Mouse (Mus musculus): ENCODE measurements around the gene Rab36.

The Rab36 gene

DNA sequence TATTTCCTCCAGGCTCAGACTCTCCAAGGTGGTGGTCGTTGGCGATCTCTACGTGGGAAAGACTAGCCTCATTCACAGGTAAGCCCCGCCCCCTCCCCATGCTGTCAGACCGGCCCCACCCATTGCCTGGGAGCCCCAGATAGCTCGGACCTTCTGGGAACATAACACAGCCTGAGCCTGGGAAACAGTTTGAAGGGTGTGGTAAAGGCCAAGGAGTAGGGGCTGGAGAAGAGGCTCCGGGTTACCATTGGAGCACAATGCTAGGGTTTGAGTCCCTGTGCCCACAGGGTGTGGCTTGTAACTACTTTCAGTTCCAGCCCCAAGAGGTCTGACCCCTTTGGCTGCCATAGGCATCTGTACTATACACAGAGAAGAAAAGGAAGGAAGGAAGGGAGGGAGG, 7.6 kb downstream of the Rab36 start:
- no peak for DNase-seq (ENCODE audit: inconsistent age in 2 of 2, low spot score in 1 of 2)

DNA sequence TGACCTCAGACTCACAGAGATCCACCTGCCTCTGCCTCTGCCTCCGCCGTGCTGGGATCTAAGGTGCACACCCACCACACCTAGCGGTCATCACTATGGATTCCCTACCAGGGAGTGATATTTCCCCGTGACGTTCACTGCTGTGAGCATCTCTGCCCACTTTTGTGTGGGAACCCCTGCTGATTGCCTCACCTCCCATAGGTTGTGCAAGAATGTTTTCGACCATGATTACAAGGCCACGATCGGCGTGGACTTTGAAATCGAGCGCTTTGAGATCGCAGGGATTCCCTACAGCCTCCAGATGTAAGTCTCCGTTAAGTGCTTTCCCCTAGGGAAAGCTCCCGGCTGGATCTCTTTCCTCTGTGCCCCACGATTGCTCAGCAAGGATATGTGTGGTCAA, 9.0 kb downstream of the Rab36 start:
- no peak for DNase-seq (ENCODE audit: inconsistent age in 2 of 2, low spot score in 1 of 2)

DNA sequence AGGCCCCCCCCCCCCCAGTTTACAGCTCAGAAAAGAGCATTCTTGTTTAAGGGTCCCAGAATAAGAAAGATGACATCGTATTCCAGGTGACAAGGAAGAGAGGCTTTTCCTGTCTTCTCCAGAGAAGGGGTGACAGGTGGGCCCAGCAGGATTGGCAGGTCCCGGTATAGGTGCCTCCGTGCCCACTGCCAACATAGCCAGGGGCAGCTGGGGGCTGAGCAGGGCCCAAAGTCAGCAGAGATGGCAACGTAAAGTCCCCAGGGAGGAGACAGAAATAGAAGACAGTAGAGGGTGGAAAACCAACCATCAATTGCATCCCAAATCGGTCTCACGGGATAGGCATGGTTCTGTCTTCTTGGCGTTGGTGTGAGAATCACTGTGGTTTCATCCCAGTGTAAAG, 11.9 kb downstream of the Rab36 start:
- no peak for DNase-seq (ENCODE audit: inconsistent age in 2 of 2, low spot score in 1 of 2)

DNA sequence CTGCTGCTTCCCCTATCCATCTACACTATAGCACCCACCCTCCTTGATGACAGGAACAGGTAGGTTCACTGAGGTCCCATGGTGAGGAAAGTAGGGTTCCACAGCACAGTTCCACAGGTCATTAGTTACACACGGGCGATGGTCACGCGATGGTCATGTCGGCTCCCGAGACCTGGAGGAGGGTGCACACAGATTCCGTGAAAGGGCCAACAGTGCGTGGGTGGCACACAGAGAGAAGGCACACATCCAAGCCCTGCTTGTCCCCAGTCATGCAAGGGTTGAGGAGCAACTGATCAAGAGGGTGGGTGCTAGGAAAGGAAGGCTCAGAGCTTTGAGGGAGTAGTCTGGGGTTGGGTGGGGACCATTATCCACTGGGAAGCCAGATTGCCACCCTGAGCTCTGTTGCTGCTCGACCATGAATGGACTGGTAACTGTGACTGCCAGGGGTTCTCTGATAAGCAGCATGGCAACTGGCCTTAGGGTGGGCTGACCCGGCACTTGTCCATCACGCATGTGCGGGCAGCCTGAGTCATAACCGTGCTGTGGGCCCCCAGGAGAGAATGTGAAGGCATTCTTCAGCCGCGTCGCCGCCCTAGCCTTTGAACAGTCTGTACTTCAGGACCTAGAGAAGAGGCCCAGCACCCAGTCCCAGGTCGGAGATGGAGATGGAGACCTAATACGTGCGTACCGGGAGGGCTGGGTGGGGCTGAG, 14.7 kb downstream of the Rab36 start:
- DNase-seq (ENCODE audit: inconsistent age in 2 of 2, low spot score in 1 of 2) = no peak

DNA sequence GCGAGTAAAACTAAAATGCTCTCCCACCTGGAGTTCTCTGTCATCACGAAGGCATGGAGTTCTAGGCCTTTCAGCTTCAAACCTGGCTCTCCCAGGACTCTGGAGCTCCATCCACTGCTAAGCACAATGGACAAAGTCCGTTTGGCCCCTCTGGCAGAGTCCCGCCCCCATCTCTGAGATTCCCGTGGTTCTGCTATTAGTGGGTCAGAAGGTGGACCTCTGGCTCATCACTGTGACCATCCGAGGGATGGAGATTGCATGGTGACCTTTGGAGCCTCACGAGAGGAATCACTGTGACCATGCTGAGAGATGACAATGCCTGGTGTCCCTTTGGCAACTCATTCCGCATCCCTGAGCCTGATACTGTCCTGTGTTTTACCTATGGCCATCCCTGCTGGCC, 16.0 kb downstream of the Rab36 start:
- DNase-seq (ENCODE audit: inconsistent age in 2 of 2, low spot score in 1 of 2) = no peak

DNA sequence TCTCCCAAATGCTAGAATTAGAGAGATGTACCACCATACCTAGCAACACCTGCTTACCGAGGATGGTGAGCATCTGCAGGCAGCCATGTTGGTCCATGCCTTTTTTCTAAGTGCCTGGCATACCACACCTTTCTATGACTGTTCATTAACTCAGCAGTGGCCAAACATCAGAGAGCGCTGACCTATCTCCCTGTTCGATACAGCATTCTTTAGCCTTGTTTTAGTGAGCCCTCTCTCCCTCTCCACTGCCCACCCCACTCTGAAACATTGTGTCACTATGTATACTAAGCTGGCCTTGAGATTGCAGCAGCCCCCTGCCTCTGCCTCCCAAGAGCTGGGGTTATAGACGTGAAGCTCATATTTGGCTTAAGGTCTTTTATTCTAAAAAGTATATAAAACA, 16.8 kb downstream of the Rab36 start:
- DNase-seq (ENCODE audit: inconsistent age in 2 of 2, low spot score in 1 of 2) = no peak

DNA sequence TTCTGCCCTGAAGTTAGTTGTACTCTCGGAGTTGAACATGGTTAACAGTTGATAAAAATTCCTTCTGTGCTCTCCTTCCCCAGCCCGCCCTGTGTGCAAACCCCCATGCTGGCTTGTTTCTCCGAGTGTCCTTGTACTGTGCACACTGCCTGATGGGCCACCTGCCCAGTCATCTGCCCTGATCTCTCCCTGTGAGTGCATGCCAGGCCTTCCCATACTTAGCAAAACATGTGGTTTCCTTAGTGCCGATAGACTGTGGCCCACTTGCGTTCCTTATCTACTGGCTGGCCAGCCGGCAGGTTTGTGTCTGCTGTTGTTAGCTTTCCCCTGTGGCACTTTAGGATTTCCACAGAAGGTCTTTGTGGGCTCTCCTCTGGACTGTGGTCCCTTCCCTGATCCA, 17.3 kb downstream of the Rab36 start:
- peak; percentile 84 to 85 for DNase-seq (ENCODE audit: inconsistent age in 2 of 2, low spot score in 1 of 2)

DNA sequence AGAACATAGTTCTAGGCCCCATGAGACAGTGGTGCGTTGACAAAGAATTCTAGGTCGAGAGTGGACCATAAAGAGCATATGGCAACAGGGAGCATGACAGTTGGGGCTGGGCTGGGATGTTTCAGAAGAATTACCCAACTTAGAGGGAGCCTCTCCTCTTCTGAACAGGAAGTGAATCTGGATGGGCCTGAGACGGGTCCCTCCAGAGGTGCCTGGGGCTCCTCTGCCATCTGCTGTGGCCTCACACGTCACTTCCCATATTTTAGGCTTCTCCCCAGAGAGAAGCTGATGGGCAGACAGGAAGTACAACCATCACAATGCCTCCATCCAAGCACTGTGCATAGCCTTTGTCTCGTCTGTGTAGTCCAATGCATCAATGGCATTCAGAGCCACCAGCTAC, 18.8 kb downstream of the Rab36 start:
- DNase-seq (ENCODE audit: inconsistent age in 2 of 2, low spot score in 1 of 2) = no peak

DNA sequence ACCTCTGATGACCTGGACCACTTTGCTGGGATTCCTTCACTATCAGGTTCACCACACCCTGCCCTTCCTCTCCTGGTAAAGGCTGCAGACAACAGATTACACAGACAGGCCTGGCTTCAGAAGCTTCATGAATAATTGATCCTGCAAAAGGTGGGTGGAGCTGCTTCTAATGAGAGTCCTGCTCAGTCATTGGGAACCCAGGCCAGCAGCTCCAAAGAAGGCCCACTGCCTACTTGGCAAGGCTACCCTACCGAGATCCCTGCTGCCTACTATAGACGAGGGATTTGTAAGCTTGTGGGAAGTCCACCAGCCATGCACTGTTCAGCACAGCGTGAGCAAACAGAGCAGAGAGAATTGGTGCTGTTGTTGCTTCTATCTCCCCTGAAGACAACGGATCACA, 19.4 kb downstream of the Rab36 start:
- DNase-seq (ENCODE audit: inconsistent age in 2 of 2, low spot score in 1 of 2) = no peak

DNA sequence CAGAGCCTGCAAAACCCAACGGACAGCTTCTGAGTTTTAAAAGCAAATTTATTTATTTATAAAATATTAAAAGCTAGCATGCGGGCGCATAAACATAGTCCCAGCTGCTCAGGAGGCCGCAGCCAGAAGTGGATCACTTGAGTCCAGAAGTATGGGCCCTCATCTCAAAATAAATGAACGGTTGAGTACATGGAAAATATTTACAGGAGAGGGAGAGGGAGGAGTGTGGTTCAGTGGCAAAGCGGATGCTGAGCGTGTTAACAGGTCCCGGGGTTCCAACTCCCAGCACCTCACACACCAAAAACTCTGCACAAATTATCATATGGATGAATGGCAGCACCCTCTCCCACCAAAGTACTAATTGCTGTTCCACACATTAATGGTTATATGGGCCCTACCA, 21.5 kb downstream of the Rab36 start:
- no peak for DNase-seq (ENCODE audit: inconsistent age in 2 of 2, low spot score in 1 of 2)

DNA sequence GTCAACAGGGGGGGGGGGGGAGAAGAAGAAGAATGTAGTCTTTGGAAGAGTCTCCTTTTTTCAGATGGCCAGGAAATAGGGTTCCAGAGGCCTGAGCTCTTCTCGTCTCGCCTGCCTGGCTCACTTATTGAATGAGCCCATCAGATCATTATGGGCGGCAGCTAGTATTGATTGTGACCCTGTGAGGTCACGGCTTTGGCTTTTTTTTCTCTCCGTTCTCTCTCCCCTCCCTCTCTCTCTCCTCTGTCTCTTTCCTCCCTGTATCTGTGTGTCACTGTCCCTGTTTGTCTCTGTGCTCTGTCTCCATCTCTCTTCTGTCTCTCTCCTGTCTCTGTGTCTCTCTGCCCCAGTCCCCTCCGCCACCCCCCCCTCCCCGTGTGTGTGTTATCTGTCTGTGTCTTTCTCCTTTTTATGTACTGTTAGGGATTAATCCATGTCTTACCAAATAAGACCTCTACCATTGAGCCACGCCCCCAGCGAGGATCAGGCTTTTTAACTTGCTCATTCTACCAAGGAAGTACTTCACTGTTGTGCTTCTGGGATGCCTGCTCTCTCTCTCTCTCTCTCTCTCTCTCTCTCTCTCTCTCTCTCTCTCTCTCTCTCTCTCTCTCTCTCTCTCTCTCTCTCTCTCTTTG, 22.0 kb downstream of the Rab36 start:
- no peak for DNase-seq (ENCODE audit: inconsistent age in 2 of 2, low spot score in 1 of 2)

DNA sequence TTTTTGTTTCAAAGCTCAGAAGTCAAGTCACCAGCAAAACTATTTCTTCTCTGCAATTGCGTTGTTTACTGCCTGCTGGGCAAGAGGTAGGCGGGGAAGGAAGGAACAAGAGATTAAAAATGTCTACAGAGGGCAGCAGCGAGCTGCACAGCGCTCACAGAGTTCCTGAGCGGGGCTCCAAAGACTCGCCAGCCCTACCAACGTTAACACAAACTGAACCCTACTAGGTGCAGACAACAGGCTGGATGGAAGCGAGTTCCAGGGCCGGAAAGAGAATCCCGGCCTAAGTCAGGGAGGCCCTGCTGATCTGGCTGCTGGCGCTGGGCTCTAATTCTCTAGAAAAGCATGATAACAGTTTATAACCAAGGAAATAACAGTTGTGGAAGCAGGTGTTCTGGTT, 22.5 kb downstream of the Rab36 start:
- peak; percentile 80 to 94 for DNase-seq (ENCODE audit: inconsistent age in 2 of 2, low spot score in 1 of 2)

DNA sequence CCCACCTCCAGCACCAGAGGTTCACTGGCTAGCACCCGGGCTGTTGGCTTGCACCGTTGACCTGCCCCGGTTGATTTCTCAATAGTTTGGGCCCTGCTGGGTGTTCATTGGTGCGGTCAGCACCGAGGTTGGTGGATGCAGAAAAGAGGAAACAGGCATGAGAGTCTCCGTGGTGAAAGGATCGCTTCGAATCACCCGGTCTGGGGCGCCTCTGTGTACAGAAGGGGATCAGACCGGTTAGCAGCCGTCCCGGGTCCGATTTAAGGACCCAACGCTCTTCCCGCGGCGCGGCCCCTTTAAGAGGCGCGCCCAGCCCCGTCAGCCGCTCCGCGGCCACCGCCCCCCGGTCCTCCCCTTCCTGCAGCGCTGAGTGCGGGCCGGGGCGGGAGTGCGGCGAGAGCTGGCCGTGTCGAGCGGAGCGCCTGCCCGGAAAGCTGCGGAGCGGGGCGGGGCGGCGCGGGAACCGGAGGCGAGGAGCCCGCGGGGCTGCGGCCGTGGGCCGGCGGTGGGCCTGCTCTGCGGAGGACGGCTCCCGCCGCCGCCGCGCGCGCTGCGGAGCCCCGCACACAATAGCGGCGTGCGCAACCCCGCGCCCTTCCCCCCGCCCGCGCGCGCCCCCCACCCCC, 23.5 kb downstream of the Rab36 start, which contains the start of gene Bcr:
TSS of gene Bcr (plus strand) at position 376 of the 626 bp plus-strand sequence.
- peak; percentile 86 to 94 for DNase-seq (ENCODE audit: inconsistent age in 2 of 2, low spot score in 1 of 2)

DNA sequence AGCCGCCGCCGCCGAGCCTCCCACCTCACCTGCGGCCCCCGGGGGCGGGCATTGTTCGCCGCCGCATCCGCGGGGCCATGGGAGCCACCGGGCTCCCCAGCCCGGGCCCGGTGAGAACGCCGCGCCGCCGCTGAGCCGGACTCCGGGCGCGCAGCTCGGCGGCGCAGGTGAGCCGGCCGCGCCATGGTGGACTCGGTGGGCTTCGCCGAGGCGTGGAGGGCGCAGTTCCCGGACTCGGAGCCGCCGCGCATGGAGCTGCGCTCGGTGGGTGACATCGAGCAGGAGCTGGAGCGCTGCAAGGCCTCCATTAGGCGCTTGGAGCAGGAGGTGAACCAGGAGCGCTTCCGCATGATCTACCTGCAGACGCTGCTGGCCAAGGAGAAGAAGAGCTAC, 24.0 kb downstream of the Rab36 start:
- DNase-seq (ENCODE audit: inconsistent age in 2 of 2, low spot score in 1 of 2) = peak in 1 of 2 experiments; percentile 74

DNA sequence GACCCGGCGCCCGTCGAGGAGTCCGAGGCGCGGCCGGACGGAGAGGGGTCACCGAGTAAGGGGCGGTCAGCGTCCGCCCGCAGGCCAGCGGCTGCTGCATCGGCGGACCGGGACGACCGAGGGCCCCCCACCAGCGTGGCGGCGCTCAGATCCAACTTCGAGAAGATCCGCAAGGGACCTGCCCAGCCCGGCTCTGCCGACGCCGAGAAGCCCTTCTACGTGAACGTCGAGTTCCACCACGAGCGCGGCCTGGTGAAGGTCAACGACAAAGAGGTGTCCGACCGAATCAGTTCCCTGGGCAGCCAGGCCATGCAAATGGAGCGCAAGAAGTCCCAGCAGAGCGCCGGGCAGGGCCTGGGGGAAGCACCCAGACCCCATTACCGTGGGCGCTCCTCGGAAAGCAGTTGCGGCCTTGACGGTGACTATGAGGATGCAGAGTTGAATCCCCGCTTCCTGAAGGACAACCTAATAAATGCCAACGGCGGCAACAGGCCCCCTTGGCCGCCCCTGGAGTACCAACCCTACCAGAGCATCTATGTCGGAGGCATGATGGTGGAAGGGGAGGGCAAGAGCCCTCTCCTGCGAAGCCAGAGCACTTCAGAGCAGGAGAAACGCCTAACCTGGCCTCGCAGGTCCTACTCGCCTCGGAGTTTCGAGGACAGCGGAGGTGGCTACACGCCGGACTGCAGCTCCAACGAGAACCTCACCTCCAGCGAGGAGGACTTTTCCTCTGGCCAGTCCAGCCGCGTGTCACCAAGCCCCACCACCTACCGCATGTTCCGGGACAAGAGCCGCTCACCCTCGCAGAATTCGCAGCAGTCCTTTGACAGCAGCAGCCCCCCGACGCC, 24.7 kb downstream of the Rab36 start:
- peak; percentile 64 to 77 for DNase-seq (ENCODE audit: inconsistent age in 2 of 2, low spot score in 1 of 2)

DNA sequence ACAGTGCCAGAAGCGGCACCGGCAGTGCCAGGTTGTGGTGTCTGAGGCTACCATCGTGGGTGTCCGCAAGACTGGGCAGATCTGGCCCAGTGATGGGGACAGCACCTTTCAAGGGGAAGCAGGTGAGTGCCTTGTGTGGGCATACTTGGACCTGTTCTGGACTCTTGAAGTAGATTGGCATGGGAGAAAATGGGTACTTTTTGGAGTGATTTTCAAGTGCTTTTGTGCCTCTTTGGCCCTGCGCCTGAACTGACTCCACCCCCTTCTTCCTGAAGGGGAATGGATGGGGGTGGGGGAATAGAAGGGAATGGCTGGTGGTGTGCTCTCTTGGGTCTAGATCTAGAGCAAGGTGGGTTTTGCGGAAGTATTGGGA, 25.3 kb downstream of the Rab36 start:
- DNase-seq (ENCODE audit: inconsistent age in 2 of 2, low spot score in 1 of 2) = peak in 1 of 2 experiments; percentile 64

DNA sequence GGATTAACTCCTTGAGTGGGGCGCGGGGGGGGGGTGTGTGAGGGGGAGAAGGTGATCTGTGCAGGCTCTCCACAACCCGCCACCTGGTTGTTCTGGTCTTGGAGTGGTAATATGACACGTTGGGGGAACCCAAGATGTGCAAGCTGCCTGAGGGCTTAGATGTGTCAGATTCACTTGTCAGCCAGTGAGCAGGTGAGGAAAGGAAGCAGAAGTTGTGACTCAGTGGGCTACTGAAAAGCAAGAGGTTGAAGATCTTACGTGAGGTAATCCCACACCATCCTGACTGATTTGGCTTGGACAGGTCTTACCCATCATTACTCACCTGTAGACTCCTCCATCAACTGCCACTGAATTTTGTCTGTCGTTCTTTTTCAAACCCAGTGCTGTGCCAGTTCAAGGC, 25.8 kb downstream of the Rab36 start:
- DNase-seq (ENCODE audit: inconsistent age in 2 of 2, low spot score in 1 of 2) = no peak

DNA sequence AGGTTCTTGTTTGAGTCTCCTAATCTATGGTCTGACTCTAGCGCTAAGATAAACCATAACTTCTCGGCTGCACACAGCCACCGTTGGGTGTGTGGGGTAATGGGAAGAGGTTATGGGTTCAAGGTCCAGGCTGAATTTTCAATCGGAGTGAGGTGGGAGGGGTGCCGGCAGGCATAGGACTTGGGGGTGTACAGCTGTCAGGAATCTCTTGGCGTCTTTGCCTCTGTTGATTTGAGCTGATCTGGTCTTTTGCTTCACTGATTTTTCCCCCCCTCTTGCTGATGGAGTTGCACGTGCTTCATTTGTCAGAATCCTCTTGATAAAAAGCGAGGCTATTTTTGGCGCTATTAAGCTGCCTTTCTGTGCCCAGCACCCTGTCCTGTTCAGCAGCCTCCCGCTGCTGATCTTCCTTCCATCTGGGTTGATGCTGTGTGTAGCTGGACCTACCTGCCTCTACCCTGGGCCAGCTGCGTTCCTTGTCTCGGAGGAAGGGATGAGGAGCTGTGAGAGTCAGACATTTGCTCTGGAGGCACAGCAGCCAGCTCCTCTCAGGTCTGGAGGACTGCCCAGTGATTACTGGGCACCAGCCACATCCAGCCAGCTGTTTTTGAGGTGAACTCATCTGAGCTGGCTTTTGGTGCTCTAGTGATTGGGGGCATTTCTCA, 26.6 kb downstream of the Rab36 start:
- peak; percentile 54 to 71 for DNase-seq (ENCODE audit: inconsistent age in 2 of 2, low spot score in 1 of 2)

DNA sequence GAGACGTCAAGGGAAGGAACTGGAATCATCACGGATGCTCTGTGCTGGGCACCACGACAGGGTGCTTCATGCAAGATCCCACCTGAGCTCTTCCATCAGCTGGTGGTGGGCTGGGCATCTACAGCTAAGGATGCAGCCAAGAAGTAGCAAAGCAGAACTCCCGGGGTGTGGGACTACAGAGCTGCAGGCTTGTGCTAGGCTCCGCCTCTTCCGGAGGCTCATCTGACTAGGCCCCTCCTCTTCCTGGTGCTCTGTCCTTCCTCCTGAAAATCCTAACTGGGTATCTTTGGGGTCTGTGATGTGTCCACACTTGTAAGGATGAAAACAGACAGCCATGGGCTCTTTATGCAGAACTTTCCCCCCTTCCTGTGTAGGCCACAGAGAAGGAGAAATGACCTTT, 28.8 kb downstream of the Rab36 start:
- no peak for DNase-seq (ENCODE audit: inconsistent age in 2 of 2, low spot score in 1 of 2)

DNA sequence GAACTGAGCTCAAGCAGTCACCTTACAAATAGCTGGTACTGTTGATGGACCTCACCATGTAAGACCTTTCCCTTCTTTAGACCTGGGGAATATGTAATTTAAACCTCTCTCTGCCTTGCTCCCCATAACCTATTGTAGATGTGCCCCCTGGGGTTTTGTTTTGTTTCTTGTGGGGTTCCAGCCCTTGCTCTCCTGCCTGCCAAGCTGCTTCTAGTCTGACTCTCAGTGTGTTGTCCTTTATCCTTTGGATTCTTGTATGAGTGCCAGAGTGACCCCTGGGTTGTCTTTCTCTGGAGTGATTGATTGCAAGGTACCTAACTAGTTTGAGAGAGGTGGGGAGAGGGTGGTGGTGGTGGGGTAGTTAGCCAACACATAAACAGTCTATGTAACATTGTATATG, 30.6 kb downstream of the Rab36 start:
- DNase-seq (ENCODE audit: inconsistent age in 2 of 2, low spot score in 1 of 2) = no peak

DNA sequence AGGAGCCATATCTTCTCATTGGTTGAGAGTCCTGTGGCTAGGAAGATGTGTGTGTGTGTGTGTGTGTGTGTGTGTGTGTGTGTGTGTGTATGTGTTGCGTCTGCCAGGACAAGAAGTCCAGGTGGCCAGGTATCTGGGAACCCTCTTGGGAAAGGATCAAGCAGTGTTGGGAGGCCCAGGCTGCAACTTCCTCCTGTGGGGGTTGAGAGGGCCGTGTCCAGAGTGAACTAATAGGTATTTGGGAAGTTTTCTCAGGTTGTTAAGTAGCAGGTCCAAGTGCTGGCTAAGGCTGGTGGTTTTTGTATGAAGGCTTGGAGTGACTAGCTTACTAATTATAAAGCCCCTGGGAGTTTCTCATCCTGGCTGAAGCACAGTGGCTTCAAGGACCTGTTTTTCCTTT, 31.2 kb downstream of the Rab36 start:
- DNase-seq (ENCODE audit: inconsistent age in 2 of 2, low spot score in 1 of 2) = no peak

Measured in adrenal gland, adult (tissue).